Mouse (Mus musculus) CH12.LX (cell line): ENCODE data around the gene Fitm2. TPM values are rescaled to one million over a fixed set of nuclear protein-coding genes. Genes with fewer than 3 reads are reported as not detected.

Experiments
- DNase-seq: peaks from one replicate; pipeline ENCODE4 v3.0.0-alpha.2; 2013; ENCODE audit errors: extremely low read depth
- H3K27ac ChIP-seq: 2 replicates; pipeline ENCODE4 v1.5.1; 2012; ENCODE audit warnings: low read depth, mild to moderate bottlenecking, control low read depth, moderate library complexity; ENCODE audit not compliant: insufficient read depth
- H3K27me3 ChIP-seq: replicated peaks from 2 replicates; pipeline ENCODE3; 2012; ENCODE audit warnings: inconsistent platforms
- H3K36me3 ChIP-seq, 2 experiments: replicated peaks in 1 of 2; 2 replicates each; pipeline versions ENCODE3 to v1.6.1; 2012; ENCODE audit warnings: inconsistent platforms in 1 of 2, low read length in 1 of 2, mild to moderate bottlenecking in 1 of 2, mixed read lengths in 1 of 2, moderate library complexity in 1 of 2; ENCODE audit not compliant: control insufficient read depth in 1 of 2, insufficient read depth in 1 of 2
- H3K4me1 ChIP-seq, 2 experiments: 2 replicates each; pipeline ENCODE4 v1.6.1; 2012; ENCODE audit warnings: inconsistent platforms in 1 of 2, moderate library complexity in 1 of 2; ENCODE audit not compliant: insufficient read depth in 2 of 2, control insufficient read depth in 1 of 2
- H3K4me2 ChIP-seq: 2 replicates; pipeline ENCODE4 v1.6.1; 2012; ENCODE audit warnings: low read depth, mild to moderate bottlenecking, control low read depth; ENCODE audit not compliant: poor library complexity, insufficient read depth, severe bottlenecking
- H3K4me3 ChIP-seq, 3 experiments: fragments of 150-350 bp in 1 of 3; sonication (generic) in 1 of 3; replicated peaks in 1 of 3; 2 replicates each; pipeline versions ENCODE3 to v1.5.1; 2011 to 2012; ENCODE audit warnings: low read depth in 2 of 3, low read length in 2 of 3, mild to moderate bottlenecking in 2 of 3, moderate library complexity in 2 of 3, control low read depth in 1 of 3, improper control_type of control experiment in 1 of 3, inconsistent platforms in 1 of 3, mixed read lengths in 1 of 3; ENCODE audit not compliant: poor library complexity in 1 of 3
- H3K79me2 ChIP-seq: replicated peaks from 2 replicates; pipeline ENCODE4 v1.6.1; 2012; ENCODE audit warnings: mild to moderate bottlenecking, moderate library complexity; ENCODE audit not compliant: control insufficient read depth, poor library complexity, insufficient read depth, severe bottlenecking; ENCODE audit errors: extremely low read depth
- H3K9ac ChIP-seq: 2 replicates; pipeline ENCODE4 v1.6.1; 2012; ENCODE audit warnings: low read depth, mild to moderate bottlenecking, control low read depth, moderate library complexity; ENCODE audit not compliant: insufficient read depth
- H3K9me3 ChIP-seq: replicated peaks from 2 replicates; pipeline ENCODE3; 2012; ENCODE audit warnings: low read length, inconsistent platforms, mixed read lengths
- CHD2 ChIP-seq: IDR thresholded peaks from 2 replicates; pipeline ENCODE4 v1.6.1; 2011; ENCODE audit warnings: low read length, improper control_type of control experiment
- CTCF ChIP-seq, 2 experiments: IDR thresholded peaks in 1 of 2; conservative IDR thresholded peaks in 1 of 2; 2 replicates each; pipeline ENCODE4 v1.5.1; 2011 to 2012; ENCODE audit warnings: low read depth in 2 of 2, low read length in 2 of 2, improper control_type of control experiment in 1 of 2, inconsistent platforms in 1 of 2, mild to moderate bottlenecking in 1 of 2, moderate library complexity in 1 of 2
- EP300 ChIP-seq: IDR thresholded peaks from 2 replicates; pipeline ENCODE4 v1.6.1; 2011; ENCODE audit warnings: low read length, improper control_type of control experiment
- JUND ChIP-seq: conservative IDR thresholded peaks from 2 replicates; pipeline ENCODE4 v1.6.1; 2011; ENCODE audit warnings: low read depth, low read length, improper control_type of control experiment
- MAZ ChIP-seq: IDR thresholded peaks from 2 replicates; pipeline ENCODE4 v1.6.1; 2012; ENCODE audit warnings: low read depth, mild to moderate bottlenecking, inconsistent platforms, low read length, improper control_type of control experiment, moderate library complexity
- NELFE ChIP-seq: IDR thresholded peaks from 2 replicates; pipeline ENCODE4 v1.6.1; 2011; ENCODE audit warnings: low read depth, low read length, improper control_type of control experiment
- NRF1 ChIP-seq: IDR thresholded peaks from 2 replicates; pipeline ENCODE4 v1.6.1; 2014; ENCODE audit warnings: low read depth, mild to moderate bottlenecking, inconsistent platforms, low read length, improper control_type of control experiment, moderate library complexity
- RCOR1 ChIP-seq: conservative IDR thresholded peaks from 2 replicates; pipeline ENCODE4 v1.6.1; 2012; ENCODE audit warnings: low read depth, mild to moderate bottlenecking, inconsistent platforms, low read length, improper control_type of control experiment
- SIN3A ChIP-seq: IDR thresholded peaks from 2 replicates; pipeline ENCODE4 v1.6.1; 2012; ENCODE audit warnings: low read length, improper control_type of control experiment, inconsistent platforms
- UBTF ChIP-seq: IDR thresholded peaks from 2 replicates; pipeline ENCODE4 v1.6.1; 2012; ENCODE audit warnings: low read depth, mild to moderate bottlenecking, inconsistent platforms, low read length, improper control_type of control experiment, moderate library complexity
- USF2 ChIP-seq: conservative IDR thresholded peaks from 2 replicates; pipeline ENCODE4 v1.6.1; 2011; ENCODE audit warnings: low read depth, low read length, improper control_type of control experiment
- dilution Hi-C: fragments of 300-500 bp; cut with MboI; formaldehyde crosslinking; loops from 2 replicates; pipeline ENCODE4 v1.14.3; 2020; ENCODE audit warnings: low sequenced_read_pairs; ENCODE audit not compliant: extremely low pct_unique_long_range_greater_than_20kb, extremely low pct_ligation_motif_present
- in situ Hi-C: fragments of 300-500 bp; cut with MboI; formaldehyde crosslinking; loops from 3 replicates; pipeline ENCODE4 v1.14.3; 2019; ENCODE audit warnings: low sequenced_read_pairs, low pct_ligation_motif_present, low pct_unique_long_range_greater_than_20kb, mixed read lengths
- polyA plus RNA-seq: library from polyadenylated mRNA; unstranded; fragments of >175 nt; gene quantifications from 2 replicates; pipeline ENCODE4 v1.2.1, GENCODE M21; 2012; ENCODE audit warnings: low read depth; ENCODE audit not compliant: insufficient read length
- total RNA-seq, 2 experiments: library from RNA; depleted of rRNA; stranded (reverse); fragments of 300-350 nt in 1 of 2; fragments of >200 nt in 1 of 2; gene quantifications; 2 replicates each; pipeline ENCODE4 v1.2.3; 2012 to 2014

Fitm2 gene
- total and polyA plus RNA-seq, 3 experiments: 3.9 to 5.5 (median 5.0) TPM

GRCm38 (mm10) chr2:163480191-163480825, 7.9 kb upstream of the Fitm2 start:
- Histone ChIP-seq H3K4me2 (no peak overlapping the region), H3K9ac (no peak overlapping the region), H3K4me3 (no peak overlapping the region), H3K79me2 (no peaks in the 10 kb centered on the region), H3K9me3 (no peaks in the 10 kb centered on the region), H3K4me1 (0 out of 4 replicates have a peak, but pooled peaks cover 3 to 4% of the 10 kb centered on the region in 2 experiments), H3K36me3 (no peaks in the 10 kb centered on the region), H3K27me3 (peaks cover 80% of the 10 kb centered on the region), H3K27ac (no peak overlapping the region)
- in situ Hi-C loops: no loop called here
- dilution Hi-C loops: no loop called here
- DNase-seq: no peak
- TF ChIP-seq CTCF (conservative IDR thresholded peaks at IDR 0.05 in 1 of 2, IDR thresholded peaks at IDR 0.05 in 1 of 2; ENCODE audit: low read depth in 2 of 2, low read length in 2 of 2) (peak in 1 of 2 experiments; percentile 53; a peak in 2 of 4 replicates), USF2 (no peak)

- dilution Hi-C loops (no loop called here), in situ Hi-C loops (no loop called here)
- Histone ChIP-seq H3K4me1 (peaks cover 0 to 14% of the 10 kb centered on the region in 2 experiments; a peak in 3 of 4 replicates), H3K27ac (no peak overlapping the region), H3K36me3 (peaks cover 10 to 33% of the 10 kb centered on the region in 2 experiments), H3K4me2 (peak overlapping the region; percentile 60), H3K27me3 (peaks cover 25% of the 10 kb centered on the region), H3K4me3 (peak overlapping the region; percentile 67 to 94 (median 78)), H3K9me3 (no peaks in the 10 kb centered on the region), H3K9ac (peak overlapping the region; percentile 45), H3K79me2 (no peaks in the 10 kb centered on the region)
- no peak for TF ChIP-seq CHD2
- TF ChIP-seq RCOR1: no peak
- TF ChIP-seq EP300: no peak
- TF ChIP-seq UBTF: no peak
- no peak for TF ChIP-seq MAZ
- 0 out of 2 replicates have a peak, but pooled peaks have one; percentile 19 for TF ChIP-seq SIN3A
- no peak for TF ChIP-seq JUND
- TF ChIP-seq NRF1: no peak
- no peak for DNase-seq
Observed at GRCm38 (mm10) chr2:163471710-163472465, 541 bp downstream of the Fitm2 start.

- Histone ChIP-seq H3K9me3 (no peaks in the 10 kb centered on the region), H3K4me2 (peak overlapping the region; percentile 60), H3K4me3 (peak overlapping the region in 1 of 3 experiments; percentile 94), H3K36me3 (peaks cover 10 to 40% of the 10 kb centered on the region in 2 experiments), H3K79me2 (no peaks in the 10 kb centered on the region), H3K27me3 (peaks cover 19% of the 10 kb centered on the region), H3K27ac (no peak overlapping the region), H3K9ac (no peak overlapping the region; the same call in 1 of the 2 replicates), H3K4me1 (peaks cover 0 to 14% of the 10 kb centered on the region in 2 experiments; a peak in 3 of 4 replicates)
- dilution Hi-C loops: no loop called here
- DNase-seq: no peak
- TF ChIP-seq CTCF (conservative IDR thresholded peaks at IDR 0.05 in 1 of 2, IDR thresholded peaks at IDR 0.05 in 1 of 2; ENCODE audit: low read depth in 2 of 2, low read length in 2 of 2) (no peak), UBTF (no peak), NELFE (no peak)
- in situ Hi-C loops: no loop called here
Observed at GRCm38 (mm10) chr2:163471136-163471535, 1.3 kb downstream of the Fitm2 start.
